Mouse (Mus musculus): ENCODE data around the gene C1qbp.

DNA sequence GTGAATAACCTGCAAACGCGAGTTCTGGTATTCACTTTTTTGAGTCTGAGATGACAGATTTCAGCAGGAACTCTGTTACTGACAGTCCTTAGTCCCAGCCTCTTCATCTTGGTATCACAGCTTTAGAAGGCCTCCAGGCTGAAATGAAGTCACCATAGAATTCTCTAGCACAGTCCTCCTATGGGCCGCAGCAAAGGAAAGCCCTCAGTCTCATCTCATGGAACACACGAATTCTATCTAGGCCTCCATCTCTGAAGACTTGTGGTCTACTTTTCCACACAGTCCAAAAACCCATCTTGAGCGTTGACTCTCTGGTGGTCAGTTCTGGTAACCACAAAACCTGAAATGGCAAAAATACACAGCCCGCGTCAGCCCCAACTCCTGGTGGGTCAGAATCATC, 49.2 kb upstream of the C1qbp start:
- TF ChIP-seq MYOD1 (IDR thresholded peaks at IDR 0.05; ENCODE audit: control insufficient read depth in 1 of 3, insufficient read length in 2 of 3, low read depth in 2 of 3) (no peak), POLR2A (IDR thresholded peaks at IDR 0.05; ENCODE audit: insufficient read length, low read depth) (no peak), E2F4 (IDR thresholded peaks at IDR 0.05; ENCODE audit: insufficient read depth) (no peak), MYOG (IDR thresholded peaks at IDR 0.05; ENCODE audit: control insufficient read depth in 1 of 3, insufficient read depth in 1 of 3, insufficient read length in 2 of 3, low read depth in 2 of 3) (no peak), TCF12 (IDR thresholded peaks at IDR 0.05; ENCODE audit: insufficient read depth, poor library complexity, severe bottlenecking) (no peak), POLR2AphosphoS2 (IDR thresholded peaks at IDR 0.05; ENCODE audit: insufficient read length, low read depth) (no peak)

Data from myocyte (in vitro differentiated cells).